Mouse (Mus musculus) embryonic facial prominence, embryonic 12.5 days (tissue): ENCODE measurements at regions not wholly inside any gene's neighbourhood (a gene's known extent, or its start where the extent isn't known, plus 50 kb on each side); places are given as distances from the start of the nearest gene placed in this dataset.
A peak's percentile ranks its signal among the peaks of the same experiment; 100 is the strongest.
"Not testable (repeated sequence)": the region's sequence is repeated elsewhere in the genome, so short reads cannot be mapped to it uniquely, and the experiment has no call there.

Source experiments
- ATAC-seq: fragments of 200-750 bp; cut with Nextera tagmentation; 2 replicates; pipeline ENCODE4 v1.8.0; 2017; ENCODE audit not compliant: insufficient number of reproducible peaks, insufficient read depth, low FRiP score, low TSS enrichment
- H3K27ac ChIP-seq: fragments of 300-500 bp; sonication (generic); 2 replicates; pipeline ENCODE4 v1.5.1; 2016; ENCODE audit warnings: mild to moderate bottlenecking
- H3K27me3 ChIP-seq: fragments of 300-500 bp; sonication (generic); 2 replicates; pipeline ENCODE4 v1.6.1; 2016; ENCODE audit warnings: mild to moderate bottlenecking, moderate library complexity
- H3K36me3 ChIP-seq: fragments of 300-500 bp; sonication (generic); 2 replicates; pipeline ENCODE4 v1.6.1; 2016; ENCODE audit warnings: mild to moderate bottlenecking
- H3K4me1 ChIP-seq: fragments of 300-500 bp; sonication (generic); 2 replicates; pipeline ENCODE4 v1.6.1; 2016
- H3K4me2 ChIP-seq: fragments of 300-500 bp; sonication (generic); replicated peaks from 2 replicates; pipeline ENCODE4 v1.6.1; 2016; ENCODE audit warnings: mild to moderate bottlenecking, moderate library complexity
- H3K4me3 ChIP-seq: fragments of 300-500 bp; sonication (generic); 2 replicates; pipeline ENCODE4 v1.5.1; 2016; ENCODE audit warnings: mild to moderate bottlenecking
- H3K9ac ChIP-seq: fragments of 300-500 bp; sonication (generic); 2 replicates; pipeline ENCODE4 v1.6.1; 2016; ENCODE audit warnings: mild to moderate bottlenecking, moderate library complexity
- H3K9me3 ChIP-seq: fragments of 300-500 bp; sonication (generic); 2 replicates; pipeline ENCODE4 v1.6.1; 2016; ENCODE audit warnings: mild to moderate bottlenecking, moderate library complexity
- WGBS: fragments of 180-500 bp; shearing (Covaris S2); methylation state at CpG from one replicate; pipeline ENCODE4 v1.1.7; 2016; 5-methylcytosine and 5-hydroxymethylcytosine counted together

DNA sequence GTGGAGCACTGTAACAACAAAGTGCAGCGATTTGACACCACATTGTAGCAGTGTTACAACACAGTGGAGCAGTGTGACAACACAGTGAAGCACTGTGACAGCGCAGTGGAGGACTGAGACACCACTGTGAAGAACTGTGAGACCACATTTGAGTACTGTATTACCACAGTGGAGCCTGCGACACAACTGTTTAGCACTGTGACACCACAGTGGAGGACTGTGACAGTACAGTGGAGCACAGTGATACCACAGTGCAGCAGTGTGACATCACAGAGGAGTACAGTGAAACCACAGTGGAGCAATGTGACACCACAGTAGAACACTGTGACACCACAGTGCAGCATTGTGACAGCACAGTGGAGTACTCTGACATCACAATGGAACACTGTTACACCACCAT lies 102.5 kb upstream of the Vmn1r2 start:
- H3K36me3 ChIP-seq = no peaks in the 10 kb centered on the region
- H3K4me1 ChIP-seq = no peaks in the 10 kb centered on the region
- H3K4me3 ChIP-seq = no peak overlapping the region
- H3K4me2 ChIP-seq = no peak overlapping the region
- peaks cover 86% of the 10 kb centered on the region for H3K9me3 ChIP-seq
- no peaks in the 10 kb centered on the region for H3K27me3 ChIP-seq
- ATAC-seq = no peak
- 35% methylated on average over 3 of the region's 3 CpGs for WGBS
- no peak overlapping the region for H3K27ac ChIP-seq
- H3K9ac ChIP-seq = no peak overlapping the region

DNA sequence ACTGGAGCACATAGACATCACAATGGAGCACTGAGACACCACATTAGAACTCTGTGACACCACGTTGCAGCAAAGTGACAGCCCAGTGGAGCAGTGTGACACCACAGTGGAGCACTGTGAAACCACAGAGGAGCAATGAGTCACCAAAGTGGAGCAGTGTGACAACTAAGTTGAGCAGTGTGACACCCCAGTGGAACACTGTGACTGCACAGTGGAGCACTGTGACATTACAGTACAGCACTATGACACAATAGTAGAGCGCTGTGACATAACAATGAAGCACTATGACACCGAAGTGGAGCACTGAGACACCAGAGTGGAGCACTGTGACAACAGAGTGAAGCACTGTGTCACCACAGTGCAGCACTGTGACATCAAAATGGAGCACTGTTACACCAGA lies 101.8 kb upstream of the Vmn1r2 start:
- H3K4me3 ChIP-seq, H3K36me3 ChIP-seq, ATAC-seq, H3K27ac ChIP-seq, H3K4me1 ChIP-seq, H3K27me3 ChIP-seq, H3K4me2 ChIP-seq, H3K9ac ChIP-seq: not testable (repeated sequence)
- WGBS = 73% methylated on average over 3 of the region's 3 CpGs
- peaks cover 88% of the 10 kb centered on the region for H3K9me3 ChIP-seq

DNA sequence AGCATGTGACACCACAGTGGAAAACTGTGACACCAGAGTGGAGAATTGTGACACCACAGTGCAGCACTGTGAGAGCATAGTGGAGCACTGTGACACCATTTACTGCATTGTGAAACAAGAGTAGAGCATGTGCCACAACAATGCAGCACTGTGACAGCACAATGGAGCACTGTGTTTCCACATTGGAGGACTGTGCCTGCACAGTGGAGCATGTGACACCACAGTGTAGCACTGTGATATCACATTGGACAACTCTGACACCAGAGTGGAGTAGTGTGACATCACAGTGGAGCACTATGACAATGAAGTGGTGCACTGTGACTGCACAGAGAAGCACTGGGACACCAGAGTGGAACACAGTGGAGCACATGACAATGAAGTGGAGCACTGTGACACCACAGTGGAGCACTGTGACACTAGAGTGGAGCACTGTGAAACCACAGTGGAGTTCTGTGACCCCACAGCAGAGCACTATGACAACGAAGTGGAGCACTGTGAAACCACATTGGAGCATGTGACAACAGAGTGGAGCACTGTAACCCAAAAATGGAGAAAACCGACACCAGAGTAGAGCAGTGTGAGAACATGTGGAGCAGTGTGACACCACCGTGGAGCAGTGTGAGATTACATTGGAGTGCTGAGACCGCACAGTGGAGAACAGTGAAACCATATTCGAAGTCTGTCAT lies 100.9 kb upstream of the Vmn1r2 start:
- Histone ChIP-seq H3K4me1 (no peaks in the 10 kb centered on the region), H3K36me3 (no peaks in the 10 kb centered on the region), H3K9ac (no peak overlapping the region), H3K27me3 (no peaks in the 10 kb centered on the region), H3K4me2 (no peak overlapping the region), H3K9me3 (peaks cover 96% of the 10 kb centered on the region), H3K27ac (no peak overlapping the region), H3K4me3 (no peak overlapping the region)
- 0 out of 2 replicates have a peak, but pooled peaks have one; percentile 1 for ATAC-seq
- WGBS = 76% methylated on average over 5 of the region's 5 CpGs

DNA sequence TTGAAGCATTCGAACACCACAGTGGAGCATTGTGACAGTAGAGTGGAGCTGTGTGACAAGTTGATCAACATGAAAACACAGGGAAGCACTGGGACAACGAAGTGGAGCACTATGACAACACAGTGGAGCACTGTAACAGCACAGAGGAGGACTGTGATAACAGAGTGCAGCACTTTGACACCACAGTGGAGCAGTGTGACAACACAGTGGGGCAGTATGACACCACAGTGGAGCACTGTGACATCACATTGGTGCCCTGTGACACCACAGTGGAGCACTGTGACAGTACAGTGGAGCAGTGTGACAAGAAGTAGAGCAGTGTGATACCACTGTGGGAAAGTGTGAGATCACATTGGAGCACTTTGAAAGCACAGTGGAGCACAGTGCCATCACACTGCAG lies 99.9 kb upstream of the Vmn1r2 start:
- Histone ChIP-seq H3K4me1 (no peaks in the 10 kb centered on the region), H3K36me3 (no peaks in the 10 kb centered on the region), H3K27ac (no peak overlapping the region), H3K4me2 (no peak overlapping the region), H3K27me3 (no peaks in the 10 kb centered on the region), H3K9me3 (peaks cover 91% of the 10 kb centered on the region), H3K9ac (no peak overlapping the region), H3K4me3 (no peak overlapping the region)
- 53% methylated on average over 2 of the region's 2 CpGs for WGBS
- ATAC-seq = peak; percentile 8; the same call in 1 of the 2 replicates

- 32% methylated on average over 2 of the region's 2 CpGs for WGBS
- H3K27ac ChIP-seq = no peak overlapping the region
- H3K4me3 ChIP-seq = no peak overlapping the region
- no peak overlapping the region for H3K9ac ChIP-seq
- peak; percentile 72 for ATAC-seq
- no peaks in the 10 kb centered on the region for H3K4me1 ChIP-seq
- H3K4me2 ChIP-seq = no peak overlapping the region
- peaks cover 91% of the 10 kb centered on the region for H3K9me3 ChIP-seq
- H3K27me3 ChIP-seq = no peaks in the 10 kb centered on the region
- no peaks in the 10 kb centered on the region for H3K36me3 ChIP-seq
Observed at GRCm38 (mm10) chr4:3067666-3068065, 99.5 kb upstream of the Vmn1r2 start.

GRCm38 (mm10) chr4:3068306-3069223 lies 98.6 kb upstream of the Vmn1r2 start:
- ATAC-seq = no peak
- WGBS = 81% methylated on average over 6 of the region's 6 CpGs

GRCm38 (mm10) chr4:3069341-3069740 lies 97.8 kb upstream of the Vmn1r2 start:
- Histone ChIP-seq H3K4me2 (no peak overlapping the region), H3K9ac (no peak overlapping the region), H3K27ac (no peak overlapping the region), H3K9me3 (peaks cover 76% of the 10 kb centered on the region), H3K4me1 (no peaks in the 10 kb centered on the region), H3K36me3 (no peaks in the 10 kb centered on the region), H3K27me3 (no peaks in the 10 kb centered on the region), H3K4me3 (no peak overlapping the region)
- peak; percentile 22; the same call in 1 of the 2 replicates for ATAC-seq
- WGBS = 49% methylated on average over 1 of the region's 1 CpGs

More at GRCm38 (mm10) chr4:3068306-3069223, 98.6 kb upstream of the Vmn1r2 start:
- Histone ChIP-seq H3K27ac (no peak overlapping the region), H3K4me3 (no peak overlapping the region), H3K9me3 (peaks cover 84% of the 10 kb centered on the region), H3K36me3 (no peaks in the 10 kb centered on the region), H3K4me2 (no peak overlapping the region), H3K9ac (no peak overlapping the region), H3K27me3 (no peaks in the 10 kb centered on the region), H3K4me1 (no peaks in the 10 kb centered on the region)

DNA sequence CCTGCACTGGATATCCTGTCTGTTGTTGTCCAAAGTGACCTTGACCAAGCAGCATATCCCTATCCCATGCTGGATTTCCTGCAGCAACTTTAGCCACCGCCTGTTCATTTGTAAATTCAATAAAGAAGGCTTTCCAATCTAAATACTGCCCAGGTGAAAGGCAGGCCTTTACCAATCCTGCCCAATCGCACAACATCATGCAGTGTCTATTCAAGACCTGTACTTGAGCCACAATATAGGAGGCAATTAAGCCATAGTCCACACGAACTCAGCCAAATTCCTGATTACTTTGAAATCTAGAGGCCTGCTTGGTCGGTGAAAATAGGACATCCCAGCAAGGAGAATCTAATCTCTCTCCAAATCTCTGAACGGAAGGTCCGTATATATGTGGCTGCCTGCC lies 95.8 kb upstream of the Vmn1r2 start:
- ATAC-seq, H3K4me1 ChIP-seq, H3K4me2 ChIP-seq, H3K27me3 ChIP-seq, H3K27ac ChIP-seq, H3K4me3 ChIP-seq, H3K36me3 ChIP-seq, H3K9ac ChIP-seq: not testable (repeated sequence)
- H3K9me3 ChIP-seq = peaks cover 57% of the 10 kb centered on the region
- WGBS = 67% methylated on average over 6 of the region's 6 CpGs

GRCm38 (mm10) chr4:3079901-3080300 lies 87.2 kb upstream of the Vmn1r2 start:
- Histone ChIP-seq H3K4me3 (no peak overlapping the region), H3K36me3 (no peaks in the 10 kb centered on the region), H3K27me3 (no peaks in the 10 kb centered on the region), H3K4me2 (no peak overlapping the region), H3K27ac (no peak overlapping the region), H3K9me3 (peaks cover 59% of the 10 kb centered on the region), H3K9ac (no peak overlapping the region), H3K4me1 (no peaks in the 10 kb centered on the region)
- no peak for ATAC-seq
- WGBS = 90% methylated on average over 1 of the region's 1 CpGs

- no peaks in the 10 kb centered on the region for H3K27me3 ChIP-seq
- ATAC-seq = peak; percentile 30; the same call in 1 of the 2 replicates
- no peaks in the 10 kb centered on the region for H3K36me3 ChIP-seq
- no peak overlapping the region for H3K9ac ChIP-seq
- H3K4me2 ChIP-seq = no peak overlapping the region
- 55% methylated on average over 7 of the region's 7 CpGs for WGBS
- no peak overlapping the region for H3K4me3 ChIP-seq
- H3K9me3 ChIP-seq = peaks cover 66% of the 10 kb centered on the region
- no peak overlapping the region for H3K27ac ChIP-seq
- no peaks in the 10 kb centered on the region for H3K4me1 ChIP-seq
Observed at GRCm38 (mm10) chr4:3080385-3081125, 86.6 kb upstream of the Vmn1r2 start.

- H3K36me3 ChIP-seq = no peaks in the 10 kb centered on the region
- H3K4me2 ChIP-seq = no peak overlapping the region
- peaks cover 74% of the 10 kb centered on the region for H3K9me3 ChIP-seq
- no peaks in the 10 kb centered on the region for H3K27me3 ChIP-seq
- H3K9ac ChIP-seq = no peak overlapping the region
- peak; percentile 6 for ATAC-seq
- H3K4me3 ChIP-seq = no peak overlapping the region
- WGBS = 58% methylated on average over 6 of the region's 6 CpGs
- no peak overlapping the region for H3K27ac ChIP-seq
- no peaks in the 10 kb centered on the region for H3K4me1 ChIP-seq
Observed at GRCm38 (mm10) chr4:3081148-3081952, 85.8 kb upstream of the Vmn1r2 start.
